Mouse (Mus musculus) CH12.LX (cell line): ENCODE data around the gene Tram2. TPM values are rescaled to one million over a fixed set of nuclear protein-coding genes. Genes with fewer than 3 reads are reported as not detected.

ENCODE experiments used
- DNase-seq: peaks from one replicate; pipeline ENCODE4 v3.0.0-alpha.2; 2013; ENCODE audit errors: extremely low read depth
- H3K27ac ChIP-seq: 2 replicates; pipeline ENCODE4 v1.5.1; 2012; ENCODE audit warnings: low read depth, mild to moderate bottlenecking, control low read depth, moderate library complexity; ENCODE audit not compliant: insufficient read depth
- H3K27me3 ChIP-seq: replicated peaks from 2 replicates; pipeline ENCODE3; 2012; ENCODE audit warnings: inconsistent platforms
- H3K36me3 ChIP-seq, 2 experiments: replicated peaks in 1 of 2; 2 replicates each; pipeline versions ENCODE3 to v1.6.1; 2012; ENCODE audit warnings: inconsistent platforms in 1 of 2, low read length in 1 of 2, mild to moderate bottlenecking in 1 of 2, mixed read lengths in 1 of 2, moderate library complexity in 1 of 2; ENCODE audit not compliant: control insufficient read depth in 1 of 2, insufficient read depth in 1 of 2
- H3K4me1 ChIP-seq, 2 experiments: 2 replicates each; pipeline ENCODE4 v1.6.1; 2012; ENCODE audit warnings: inconsistent platforms in 1 of 2, moderate library complexity in 1 of 2; ENCODE audit not compliant: insufficient read depth in 2 of 2, control insufficient read depth in 1 of 2
- H3K4me2 ChIP-seq: 2 replicates; pipeline ENCODE4 v1.6.1; 2012; ENCODE audit warnings: low read depth, mild to moderate bottlenecking, control low read depth; ENCODE audit not compliant: poor library complexity, insufficient read depth, severe bottlenecking
- H3K4me3 ChIP-seq, 3 experiments: fragments of 150-350 bp in 1 of 3; sonication (generic) in 1 of 3; replicated peaks in 1 of 3; 2 replicates each; pipeline versions ENCODE3 to v1.5.1; 2011 to 2012; ENCODE audit warnings: low read depth in 2 of 3, low read length in 2 of 3, mild to moderate bottlenecking in 2 of 3, moderate library complexity in 2 of 3, control low read depth in 1 of 3, improper control_type of control experiment in 1 of 3, inconsistent platforms in 1 of 3, mixed read lengths in 1 of 3; ENCODE audit not compliant: poor library complexity in 1 of 3
- H3K79me2 ChIP-seq: replicated peaks from 2 replicates; pipeline ENCODE4 v1.6.1; 2012; ENCODE audit warnings: mild to moderate bottlenecking, moderate library complexity; ENCODE audit not compliant: control insufficient read depth, poor library complexity, insufficient read depth, severe bottlenecking; ENCODE audit errors: extremely low read depth
- H3K9ac ChIP-seq: 2 replicates; pipeline ENCODE4 v1.6.1; 2012; ENCODE audit warnings: low read depth, mild to moderate bottlenecking, control low read depth, moderate library complexity; ENCODE audit not compliant: insufficient read depth
- H3K9me3 ChIP-seq: replicated peaks from 2 replicates; pipeline ENCODE3; 2012; ENCODE audit warnings: low read length, inconsistent platforms, mixed read lengths
- BHLHE40 ChIP-seq: IDR thresholded peaks from 2 replicates; pipeline ENCODE4 v1.6.1; 2011; ENCODE audit warnings: mild to moderate bottlenecking, low read depth, low read length, improper control_type of control experiment
- CHD2 ChIP-seq: IDR thresholded peaks from 2 replicates; pipeline ENCODE4 v1.6.1; 2011; ENCODE audit warnings: low read length, improper control_type of control experiment
- CTCF ChIP-seq, 2 experiments: IDR thresholded peaks in 1 of 2; conservative IDR thresholded peaks in 1 of 2; 2 replicates each; pipeline ENCODE4 v1.5.1; 2011 to 2012; ENCODE audit warnings: low read depth in 2 of 2, low read length in 2 of 2, improper control_type of control experiment in 1 of 2, inconsistent platforms in 1 of 2, mild to moderate bottlenecking in 1 of 2, moderate library complexity in 1 of 2
- E2F4 ChIP-seq: IDR thresholded peaks from 2 replicates; pipeline ENCODE4 v1.6.1; 2011; ENCODE audit warnings: low read depth, low read length, improper control_type of control experiment; ENCODE audit not compliant: insufficient replicate concordance
- ELF1 ChIP-seq: IDR thresholded peaks from 2 replicates; pipeline ENCODE4 v1.6.1; 2014; ENCODE audit warnings: low read depth, mild to moderate bottlenecking, inconsistent platforms, low read length, improper control_type of control experiment
- EP300 ChIP-seq: IDR thresholded peaks from 2 replicates; pipeline ENCODE4 v1.6.1; 2011; ENCODE audit warnings: low read length, improper control_type of control experiment
- ETS1 ChIP-seq: conservative IDR thresholded peaks from 2 replicates; pipeline ENCODE4 v1.6.1; 2012; ENCODE audit warnings: low read depth, mild to moderate bottlenecking, inconsistent platforms, low read length, improper control_type of control experiment, moderate library complexity
- GABPA ChIP-seq: IDR thresholded peaks from 2 replicates; pipeline ENCODE4 v1.6.1; 2012; ENCODE audit warnings: low read depth, low read length, improper control_type of control experiment, inconsistent platforms; ENCODE audit not compliant: insufficient replicate concordance
- HCFC1 ChIP-seq: IDR thresholded peaks from 2 replicates; pipeline ENCODE4 v1.6.1; 2012; ENCODE audit warnings: low read depth, mild to moderate bottlenecking, inconsistent platforms, low read length, improper control_type of control experiment
- IRF4 ChIP-seq: IDR thresholded peaks from 2 replicates; pipeline ENCODE4 v1.6.1; 2014; ENCODE audit warnings: low read depth, mild to moderate bottlenecking, inconsistent platforms, low read length, improper control_type of control experiment
- JUN ChIP-seq: IDR thresholded peaks from 2 replicates; pipeline ENCODE4 v1.6.1; 2011; ENCODE audit warnings: low read depth, mild to moderate bottlenecking, low read length, improper control_type of control experiment, moderate library complexity; ENCODE audit not compliant: insufficient read depth
- JUND ChIP-seq: conservative IDR thresholded peaks from 2 replicates; pipeline ENCODE4 v1.6.1; 2011; ENCODE audit warnings: low read depth, low read length, improper control_type of control experiment
- MAFK ChIP-seq: IDR thresholded peaks from 2 replicates; pipeline ENCODE4 v1.6.1; 2011; ENCODE audit warnings: low read length, improper control_type of control experiment; ENCODE audit not compliant: insufficient replicate concordance
- MAZ ChIP-seq: IDR thresholded peaks from 2 replicates; pipeline ENCODE4 v1.6.1; 2012; ENCODE audit warnings: low read depth, mild to moderate bottlenecking, inconsistent platforms, low read length, improper control_type of control experiment, moderate library complexity
- MEF2A ChIP-seq: IDR thresholded peaks from 2 replicates; pipeline ENCODE4 v1.6.1; 2014; ENCODE audit warnings: low read depth, mild to moderate bottlenecking, inconsistent platforms, low read length, improper control_type of control experiment, borderline replicate concordance
- MXI1 ChIP-seq: IDR thresholded peaks from 2 replicates; pipeline ENCODE4 v1.6.1; 2011; ENCODE audit warnings: mild to moderate bottlenecking, low read depth, low read length, improper control_type of control experiment
- NRF1 ChIP-seq: IDR thresholded peaks from 2 replicates; pipeline ENCODE4 v1.6.1; 2014; ENCODE audit warnings: low read depth, mild to moderate bottlenecking, inconsistent platforms, low read length, improper control_type of control experiment, moderate library complexity
- PAX5 ChIP-seq: IDR thresholded peaks from 2 replicates; pipeline ENCODE4 v1.6.1; 2012; ENCODE audit warnings: low read length, inconsistent platforms, mixed read lengths
- RCOR1 ChIP-seq: conservative IDR thresholded peaks from 2 replicates; pipeline ENCODE4 v1.6.1; 2012; ENCODE audit warnings: low read depth, mild to moderate bottlenecking, inconsistent platforms, low read length, improper control_type of control experiment
- SMC3 ChIP-seq: IDR thresholded peaks from 2 replicates; pipeline ENCODE4 v1.6.1; 2011; ENCODE audit warnings: low read depth, low read length, improper control_type of control experiment
- TCF12 ChIP-seq: IDR thresholded peaks from 2 replicates; pipeline ENCODE4 v1.6.1; 2014; ENCODE audit warnings: low read depth, mild to moderate bottlenecking, inconsistent platforms, low read length, improper control_type of control experiment
- UBTF ChIP-seq: IDR thresholded peaks from 2 replicates; pipeline ENCODE4 v1.6.1; 2012; ENCODE audit warnings: low read depth, mild to moderate bottlenecking, inconsistent platforms, low read length, improper control_type of control experiment, moderate library complexity
- USF2 ChIP-seq: conservative IDR thresholded peaks from 2 replicates; pipeline ENCODE4 v1.6.1; 2011; ENCODE audit warnings: low read depth, low read length, improper control_type of control experiment
- ZC3H11A ChIP-seq: IDR thresholded peaks from 2 replicates; pipeline ENCODE4 v1.6.1; 2012; ENCODE audit warnings: low read depth, mild to moderate bottlenecking, inconsistent platforms, low read length, improper control_type of control experiment
- ZMIZ1 ChIP-seq: IDR thresholded peaks from 2 replicates; pipeline ENCODE4 v1.6.1; 2012; ENCODE audit warnings: low read depth, mild to moderate bottlenecking, inconsistent platforms, low read length, improper control_type of control experiment
- dilution Hi-C: fragments of 300-500 bp; cut with MboI; formaldehyde crosslinking; loops from 2 replicates; pipeline ENCODE4 v1.14.3; 2020; ENCODE audit warnings: low sequenced_read_pairs; ENCODE audit not compliant: extremely low pct_unique_long_range_greater_than_20kb, extremely low pct_ligation_motif_present
- in situ Hi-C: fragments of 300-500 bp; cut with MboI; formaldehyde crosslinking; loops from 3 replicates; pipeline ENCODE4 v1.14.3; 2019; ENCODE audit warnings: low sequenced_read_pairs, low pct_ligation_motif_present, low pct_unique_long_range_greater_than_20kb, mixed read lengths
- polyA plus RNA-seq: library from polyadenylated mRNA; unstranded; fragments of >175 nt; gene quantifications from 2 replicates; pipeline ENCODE4 v1.2.1, GENCODE M21; 2012; ENCODE audit warnings: low read depth; ENCODE audit not compliant: insufficient read length
- total RNA-seq, 2 experiments: library from RNA; depleted of rRNA; stranded (reverse); fragments of 300-350 nt in 1 of 2; fragments of >200 nt in 1 of 2; gene quantifications; 2 replicates each; pipeline ENCODE4 v1.2.3; 2012 to 2014

The Tram2 gene
- total and polyA plus RNA-seq, 3 experiments: 1.9 to 6.6 (median 2.4) TPM

DNA sequence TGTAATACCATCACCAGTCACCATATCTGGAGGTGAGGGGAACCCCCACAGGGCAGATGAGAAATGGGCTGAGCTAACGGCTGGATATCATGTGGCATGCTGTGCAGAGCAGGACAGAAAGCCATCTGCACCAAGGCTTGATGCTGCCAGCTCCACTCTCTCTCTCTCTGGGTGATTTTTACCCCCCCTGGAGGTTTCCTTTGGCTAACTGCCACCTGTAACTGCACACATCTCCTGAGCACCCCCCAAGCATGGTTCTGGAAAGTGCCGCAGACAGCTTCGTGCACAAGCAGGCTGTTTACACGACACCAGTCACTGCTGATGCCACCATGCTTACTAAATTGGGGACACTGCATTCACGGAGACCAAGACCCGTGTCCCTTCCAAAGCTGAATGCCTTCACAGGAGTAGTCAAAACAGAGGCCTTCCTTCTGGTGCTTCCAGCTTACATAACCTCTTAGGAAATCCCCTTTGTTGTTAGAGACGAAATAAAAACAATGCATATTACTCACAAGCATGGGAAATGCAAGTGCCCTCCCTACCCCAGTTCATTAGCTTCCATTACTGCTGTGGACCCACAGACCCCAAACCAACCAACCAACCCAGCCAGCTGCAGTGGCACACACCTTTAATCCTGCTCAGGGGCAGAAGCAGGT, 83.6 kb downstream of the Tram2 start:
- no peaks in the 10 kb centered on the region for H3K9me3 ChIP-seq
- dilution Hi-C loops (no loop called here), in situ Hi-C loops (no loop called here)
- peaks cover 0 to 26% of the 10 kb centered on the region in 2 experiments; a peak in 3 of 4 replicates for H3K4me1 ChIP-seq
- H3K79me2 ChIP-seq: no peaks in the 10 kb centered on the region; the same call in 1 of the 2 replicates
- no peak overlapping the region for H3K27ac ChIP-seq
- H3K9ac ChIP-seq: no peak overlapping the region
- no peak overlapping the region for H3K4me3 ChIP-seq
- H3K36me3 ChIP-seq: peaks cover 5 to 35% of the 10 kb centered on the region in 2 experiments
- H3K27me3 ChIP-seq: no peaks in the 10 kb centered on the region
- H3K4me2 ChIP-seq: no peak overlapping the region
- no peak for DNase-seq
- TF ChIP-seq CTCF (conservative IDR thresholded peaks at IDR 0.05 in 1 of 2, IDR thresholded peaks at IDR 0.05 in 1 of 2; ENCODE audit: low read depth in 2 of 2, low read length in 2 of 2): no peak
- TF ChIP-seq UBTF: no peak
- no peak for TF ChIP-seq MEF2A
- TF ChIP-seq GABPA: no peak
- TF ChIP-seq ETS1: no peak
- TF ChIP-seq E2F4: no peak
- no peak for TF ChIP-seq ZMIZ1
- no peak for TF ChIP-seq EP300
- no peak for TF ChIP-seq JUN
- no peak for TF ChIP-seq RCOR1
- TF ChIP-seq IRF4: no peak
- no peak for TF ChIP-seq HCFC1
- TF ChIP-seq SMC3: no peak
- no peak for TF ChIP-seq BHLHE40
- TF ChIP-seq USF2: no peak
- no peak for TF ChIP-seq ZC3H11A

DNA sequence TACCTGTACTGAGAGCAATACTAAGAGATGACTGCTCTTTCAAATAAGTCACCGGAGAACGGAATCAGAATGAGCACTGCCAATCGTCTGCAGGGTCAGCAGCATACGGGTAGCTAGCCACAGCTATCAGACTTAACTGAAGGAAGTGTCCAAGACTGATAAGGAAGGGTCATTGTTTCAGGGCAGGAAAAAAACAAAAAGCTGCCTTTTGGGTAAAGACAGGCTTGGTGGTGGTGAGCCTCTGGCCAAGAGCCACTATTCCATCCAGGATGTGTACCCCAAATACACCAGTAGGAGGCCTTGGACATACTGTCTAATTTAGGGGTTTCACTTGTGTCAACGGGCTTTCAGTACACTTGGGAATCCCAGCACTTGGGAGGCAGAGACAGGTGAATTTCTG, 84.7 kb downstream of the Tram2 start:
- dilution Hi-C loops: no loop called here
- Histone ChIP-seq H3K27ac (no peak overlapping the region), H3K27me3 (no peaks in the 10 kb centered on the region)

More for the DNA sequence above, 84.7 kb downstream of the Tram2 start:
- TF ChIP-seq GABPA (no peak), RCOR1 (no peak), MAFK (no peak), JUND (no peak), ELF1 (no peak), NRF1 (no peak), CHD2 (no peak), MAZ (no peak), ZMIZ1 (no peak), ETS1 (no peak), MXI1 (no peak), USF2 (no peak), JUN (no peak), TCF12 (no peak), IRF4 (no peak), PAX5 (no peak), MEF2A (no peak)
- Histone ChIP-seq H3K4me1 (peaks cover 0 to 26% of the 10 kb centered on the region in 2 experiments; a peak in 3 of 4 replicates), H3K79me2 (no peaks in the 10 kb centered on the region), H3K36me3 (peaks cover 0 to 23% of the 10 kb centered on the region in 2 experiments), H3K9me3 (no peaks in the 10 kb centered on the region), H3K4me3 (no peak overlapping the region), H3K9ac (no peak overlapping the region), H3K4me2 (no peak overlapping the region)
- DNase-seq: no peak
- in situ Hi-C loops: no loop called here
